Mouse (Mus musculus): Measurements from ENCODE around the gene Gpatch3.
A peak's percentile ranks its signal among the peaks of the same experiment; 100 is the strongest.

The Gpatch3 gene

GRCm38 (mm10) chr4:133592570-133592969 is 18.0 kb downstream of the Gpatch3 start:
- peak; percentile 71 for DNase-seq

DNA sequence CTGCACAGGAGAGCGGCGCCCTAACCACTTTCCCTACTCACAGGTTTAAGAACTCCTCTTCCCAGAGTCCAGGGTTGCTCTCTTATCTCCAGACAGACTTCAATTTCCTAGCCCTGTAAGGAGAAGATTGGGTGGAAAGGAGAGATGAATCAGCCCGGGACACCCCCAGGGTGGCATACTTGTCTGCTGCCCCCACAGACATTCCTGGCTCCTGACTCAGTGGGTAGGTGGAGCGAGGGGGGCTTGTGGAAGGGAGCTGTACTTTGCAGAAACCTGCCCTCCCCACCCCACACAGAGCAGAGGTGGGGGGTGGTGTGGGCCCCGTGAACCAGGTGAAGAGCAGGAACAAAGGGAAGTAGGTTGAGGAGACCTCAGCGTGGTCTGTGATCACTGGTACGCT is 21.0 kb downstream of the Gpatch3 start:
- DNase-seq, result no peak

- no peak for DNase-seq
These were observed 21.5 kb downstream of the Gpatch3 start for GRCm38 (mm10) chr4:133596084-133596483.

DNA sequence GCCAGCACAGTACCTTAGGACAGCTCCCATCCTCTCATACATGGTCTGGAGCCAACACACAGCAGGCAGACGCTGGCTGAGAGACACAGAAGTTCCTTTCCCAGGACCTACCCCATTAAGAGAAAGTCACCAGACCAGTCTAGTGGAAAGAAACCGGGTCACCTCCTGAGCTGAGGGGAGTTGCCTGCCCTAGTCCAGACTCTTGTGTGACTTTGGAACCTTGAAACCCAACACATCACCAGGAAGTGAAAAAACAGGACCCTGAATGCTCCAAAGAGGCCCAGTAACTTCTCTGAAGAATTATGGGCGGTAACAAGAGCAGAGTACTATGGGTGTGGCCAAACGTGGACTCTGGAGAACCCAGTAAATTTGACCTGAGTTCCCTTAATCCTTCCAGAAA is 24.1 kb downstream of the Gpatch3 start:
- no peak for DNase-seq

DNA sequence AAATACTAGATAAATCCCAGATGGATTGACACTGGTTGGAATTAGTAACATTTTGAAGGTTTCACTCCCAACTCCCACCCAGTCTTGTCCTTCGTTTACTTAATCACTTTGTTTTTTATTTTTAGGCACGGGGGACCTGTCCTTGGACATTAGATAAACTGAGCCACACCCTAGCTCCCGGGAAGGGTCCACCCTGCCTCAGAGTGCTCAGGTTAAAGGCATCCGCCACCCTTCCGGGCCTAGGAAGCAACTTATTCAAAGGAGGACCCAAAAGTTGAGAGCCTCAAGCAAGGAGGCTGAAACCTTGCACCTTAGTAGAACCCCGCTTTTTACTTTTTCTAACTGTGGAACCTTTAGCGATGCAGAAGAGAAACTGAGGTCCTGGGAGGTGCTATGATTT is 24.6 kb downstream of the Gpatch3 start:
- no peak for DNase-seq

DNA sequence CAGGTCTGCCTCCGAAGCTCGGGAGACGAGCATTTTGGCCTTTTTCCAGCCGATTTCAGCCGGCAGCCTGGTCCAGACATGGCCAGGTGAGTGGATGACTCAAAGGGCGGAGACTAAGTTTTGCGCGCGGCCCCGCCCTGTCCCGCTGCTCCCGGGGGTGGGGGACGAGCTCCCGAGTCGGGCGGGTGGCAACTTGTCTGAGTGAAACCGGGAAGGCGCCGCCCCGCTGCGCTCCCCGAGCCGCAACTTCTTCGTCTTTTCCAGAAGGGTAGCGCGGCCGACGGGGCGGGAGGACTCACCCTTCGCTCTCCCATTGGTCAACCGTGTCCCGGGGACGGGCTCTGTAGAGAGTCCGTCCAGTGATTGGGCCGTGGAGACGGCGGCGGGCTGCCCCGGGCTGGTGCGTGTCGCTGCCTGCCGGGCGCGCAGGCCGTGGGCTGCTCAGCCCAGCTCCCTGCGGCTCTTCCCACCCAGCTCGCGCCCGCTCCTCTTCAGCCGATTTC is 25.1 kb downstream of the Gpatch3 start:
- peak; percentile 64 for DNase-seq

DNA sequence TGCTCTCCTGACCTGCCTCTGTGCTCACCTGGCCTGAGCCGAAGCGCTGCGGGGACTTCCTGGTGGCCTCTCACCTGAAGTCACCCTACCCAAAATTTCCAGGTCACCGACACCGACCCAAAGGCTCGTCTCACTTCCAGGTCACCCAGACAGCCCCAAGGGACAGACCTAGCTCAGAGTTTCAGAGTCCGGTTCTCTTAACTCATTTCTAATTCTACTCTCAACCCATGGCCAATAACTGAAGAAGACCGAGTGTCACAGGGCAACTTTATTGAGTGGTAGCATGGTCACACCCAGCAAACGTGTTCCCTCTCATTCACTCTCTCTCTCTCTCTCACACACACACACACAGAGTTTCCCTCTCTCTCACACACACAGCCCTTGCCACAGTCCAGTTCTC is 25.8 kb downstream of the Gpatch3 start:
- no peak for DNase-seq

GRCm38 (mm10) chr4:133601721-133602218 is 27.2 kb downstream of the Gpatch3 start, which contains the start of gene Sfn:
Gene Sfn (minus strand): TSS chr4:133602168.
- DNase-seq, result peak; percentile 63

DNA sequence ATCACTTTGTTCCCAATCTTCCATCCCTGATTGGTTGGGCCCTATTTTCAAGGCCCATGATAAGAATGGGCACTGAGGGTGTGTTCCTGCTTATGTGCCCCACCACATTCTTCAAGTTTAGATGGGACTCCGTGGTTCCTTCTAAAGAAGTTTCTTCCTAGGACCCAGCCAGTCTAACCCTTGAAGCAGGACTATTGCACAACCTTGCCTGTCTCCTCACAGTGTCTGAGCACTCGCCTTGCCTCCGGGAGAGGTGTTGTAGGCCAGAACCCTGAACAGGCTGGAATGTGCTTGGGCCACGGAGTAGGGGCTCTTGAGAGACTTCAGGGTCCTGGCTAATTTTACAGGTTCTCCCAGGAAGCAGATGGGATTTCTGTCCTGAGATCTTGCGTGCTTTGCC is 28.5 kb downstream of the Gpatch3 start:
- DNase-seq, result no peak

- no peak for DNase-seq
These were observed 29.6 kb downstream of the Gpatch3 start for GRCm38 (mm10) chr4:133604175-133604574.

DNA sequence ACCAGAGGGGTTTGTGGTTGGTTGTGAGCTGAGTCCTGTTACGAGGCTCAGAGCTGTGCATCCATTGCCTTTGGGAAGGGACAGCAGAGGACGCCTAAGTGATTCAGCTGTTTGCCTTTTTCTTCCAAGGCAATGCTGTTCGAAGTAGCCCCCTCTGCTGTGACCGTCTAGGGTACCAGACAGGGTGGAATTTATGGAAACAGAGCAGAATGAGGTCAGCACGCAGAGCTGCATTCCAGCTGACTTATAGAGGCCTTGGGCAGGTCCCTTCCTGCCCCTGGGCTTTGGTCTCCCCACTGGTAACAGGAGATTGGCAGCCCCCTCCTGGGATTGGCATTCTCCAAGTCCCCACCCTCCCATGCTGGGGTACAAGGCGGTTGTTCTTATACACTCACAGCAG is 30.3 kb downstream of the Gpatch3 start:
- DNase-seq, result no peak

GRCm38 (mm10) chr4:133605330-133605729 is 30.8 kb downstream of the Gpatch3 start:
- DNase-seq, result no peak

GRCm38 (mm10) chr4:133607284-133607683 is 32.7 kb downstream of the Gpatch3 start:
- no peak for DNase-seq

GRCm38 (mm10) chr4:133609719-133610118 is 35.2 kb downstream of the Gpatch3 start:
- peak; percentile 81 for DNase-seq

DNA sequence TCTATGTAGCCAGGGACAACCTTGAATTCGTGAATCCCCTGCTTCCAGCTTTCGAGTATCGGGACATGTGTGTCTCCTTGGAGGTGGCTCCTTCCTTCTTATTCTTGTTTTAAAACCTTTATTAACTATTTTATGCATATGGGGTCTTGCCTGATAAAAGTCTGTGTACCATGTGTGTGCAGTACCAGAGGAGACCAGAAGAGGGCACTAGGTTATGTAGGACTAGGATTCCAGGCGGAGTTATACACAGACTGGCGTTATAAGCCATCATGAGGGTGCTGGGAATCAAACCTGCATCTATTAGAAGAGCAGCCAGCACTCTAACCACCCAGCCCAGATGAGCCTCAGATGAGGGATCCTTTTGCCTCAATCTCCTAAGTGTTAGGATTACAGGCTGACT is 37.3 kb downstream of the Gpatch3 start:
- no peak for DNase-seq

DNA sequence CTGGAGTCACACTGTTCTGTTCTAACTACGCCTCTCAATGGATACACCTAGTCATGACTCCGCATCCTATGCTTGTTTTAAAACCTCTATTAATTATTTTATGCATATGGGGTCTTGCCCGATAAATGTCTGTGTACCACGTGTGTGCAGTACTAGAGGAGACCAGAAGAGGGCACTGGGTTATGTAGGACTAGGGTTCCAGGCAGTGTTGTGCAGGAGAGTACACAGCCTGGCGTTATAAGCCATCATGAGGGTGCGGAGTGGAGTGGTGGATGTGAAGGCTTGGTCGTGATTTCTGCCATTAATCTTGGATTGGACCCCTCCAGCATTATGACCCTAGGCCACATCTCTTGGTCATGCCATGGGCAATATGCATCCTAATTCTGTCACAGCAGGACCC is 37.9 kb downstream of the Gpatch3 start:
- no peak for DNase-seq

DNA sequence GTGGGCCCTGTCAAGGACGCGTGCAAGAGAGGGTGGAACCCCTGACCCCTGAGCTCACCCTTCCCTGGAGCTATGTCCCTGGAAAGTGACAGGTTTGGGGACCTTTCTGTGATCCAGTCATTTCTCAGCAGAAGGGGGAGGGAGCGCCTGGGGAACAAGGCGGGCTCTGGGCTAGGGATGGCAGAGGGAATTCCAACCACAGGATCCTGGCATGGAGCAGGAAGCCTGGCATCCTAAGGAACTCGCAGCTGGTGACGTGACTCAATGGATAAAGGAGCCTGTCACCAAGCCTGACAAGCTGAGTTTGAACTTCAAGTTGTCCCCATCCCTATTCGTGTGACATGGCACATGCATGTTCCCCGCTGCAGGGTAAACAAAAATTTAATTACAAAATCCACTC is 38.5 kb downstream of the Gpatch3 start:
- no peak for DNase-seq

DNA sequence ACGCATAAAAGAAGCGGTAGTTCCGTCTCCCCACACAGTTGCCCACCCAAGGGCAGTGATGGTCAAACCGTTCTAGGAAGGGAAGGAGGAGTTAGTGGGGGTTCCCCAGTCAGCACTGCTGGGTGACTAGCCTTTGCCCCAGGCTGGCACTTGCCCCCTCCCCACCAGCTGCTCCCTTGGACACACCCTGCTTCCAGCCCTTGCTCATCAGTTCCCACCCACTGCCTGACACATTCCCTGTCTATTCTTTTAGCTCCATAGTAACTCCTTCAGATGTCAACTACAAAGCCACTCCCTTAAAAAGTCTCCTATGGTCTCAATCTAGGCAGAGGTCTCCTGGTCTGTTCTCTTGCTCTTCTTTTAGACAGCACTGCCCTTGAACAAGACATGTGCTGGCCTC is 39.3 kb downstream of the Gpatch3 start:
- DNase-seq, result no peak

DNA sequence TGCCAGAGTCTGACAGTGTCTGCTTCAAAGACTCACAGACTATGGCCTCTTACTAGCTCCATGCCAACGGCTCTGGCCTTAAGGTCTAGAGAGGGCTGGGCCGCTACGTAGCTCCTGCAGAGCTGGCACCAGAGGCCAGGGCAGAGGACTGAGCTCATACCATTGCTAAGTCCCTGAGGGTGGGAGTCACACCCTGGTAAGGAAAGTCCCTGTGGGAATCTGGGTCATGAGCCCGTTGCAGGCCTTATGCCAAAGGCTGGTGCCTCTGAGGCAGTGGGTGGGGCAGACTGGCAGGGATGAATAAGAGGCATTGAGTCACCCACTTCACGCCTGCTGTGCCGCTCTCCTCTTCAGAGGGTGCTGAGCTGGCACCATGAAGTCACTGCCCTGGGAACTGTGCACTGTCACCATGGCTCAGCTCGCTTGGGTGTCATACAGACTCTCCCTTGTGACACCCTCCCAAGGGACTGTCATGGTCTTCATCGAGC is 39.8 kb downstream of the Gpatch3 start:
- DNase-seq, result no peak

DNA sequence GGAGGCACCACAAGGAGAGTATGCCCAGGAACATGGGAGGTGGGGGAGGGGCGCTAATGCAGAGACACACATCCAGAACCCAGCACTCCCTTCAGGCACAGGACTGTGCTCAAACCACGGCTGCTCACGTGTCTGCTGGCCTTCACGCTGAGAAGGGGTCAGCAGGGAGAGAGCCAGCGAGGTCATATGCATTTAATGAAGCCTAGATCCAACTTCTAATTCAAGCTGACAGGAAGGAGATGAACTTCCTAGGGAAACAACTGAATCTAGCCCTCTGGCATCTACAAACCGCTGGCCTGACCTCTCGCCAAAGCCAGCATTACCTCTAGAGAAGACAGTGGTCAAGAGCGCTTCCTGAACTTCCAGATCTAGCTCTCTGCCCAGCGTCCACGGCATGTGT is 40.9 kb downstream of the Gpatch3 start:
- DNase-seq, result no peak

DNA sequence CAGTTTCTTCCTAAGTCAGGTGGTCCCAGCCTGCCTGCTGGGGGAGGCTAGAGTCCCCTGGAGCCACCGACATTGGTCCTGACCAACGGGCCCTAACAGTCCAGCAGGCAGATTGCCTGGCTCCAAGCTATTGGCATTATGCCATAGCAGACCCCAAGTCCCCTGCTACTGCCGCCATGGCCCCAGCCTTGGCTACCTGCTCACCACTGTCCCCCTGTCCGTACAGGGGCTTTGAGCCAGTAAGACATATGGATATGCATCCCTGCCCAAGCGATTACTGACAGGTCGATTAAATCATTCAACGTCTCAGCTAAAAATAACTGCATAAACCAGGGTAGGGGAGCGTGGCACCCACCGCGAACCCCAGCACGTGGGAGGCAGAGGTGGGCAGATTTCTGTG is 43.4 kb downstream of the Gpatch3 start:
- no peak for DNase-seq

DNA sequence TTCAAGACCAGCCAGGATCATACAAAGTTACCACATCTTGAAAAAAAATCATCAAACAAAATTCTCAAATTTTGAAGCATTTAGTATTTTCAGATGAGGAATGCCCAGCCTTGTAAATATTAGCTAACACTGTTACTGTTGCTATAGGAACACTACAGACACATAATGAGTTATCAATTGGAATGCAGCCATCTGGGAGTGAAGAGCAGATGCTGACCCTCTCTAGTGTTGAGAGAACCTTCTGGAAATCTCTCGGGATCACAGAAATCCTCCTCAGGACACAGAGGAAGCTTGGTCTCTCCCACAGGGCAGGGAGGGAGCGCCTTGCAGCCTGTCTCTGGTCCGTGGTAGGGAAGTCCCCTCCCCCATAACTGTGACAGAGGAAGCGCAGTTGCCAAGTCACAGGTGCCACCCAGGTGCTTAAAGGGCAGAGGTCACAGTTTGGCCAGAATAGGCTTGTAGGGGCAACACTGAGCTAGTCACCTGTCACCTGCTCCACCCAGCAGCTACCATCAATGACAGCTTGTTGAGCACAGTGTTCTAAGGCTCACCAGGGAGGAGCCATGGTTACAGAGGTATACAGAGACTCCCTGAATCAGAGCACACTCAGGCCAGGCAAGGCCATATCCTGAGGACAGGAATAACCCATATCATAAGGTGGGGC is 45.1 kb downstream of the Gpatch3 start:
- DNase-seq, result no peak

DNA sequence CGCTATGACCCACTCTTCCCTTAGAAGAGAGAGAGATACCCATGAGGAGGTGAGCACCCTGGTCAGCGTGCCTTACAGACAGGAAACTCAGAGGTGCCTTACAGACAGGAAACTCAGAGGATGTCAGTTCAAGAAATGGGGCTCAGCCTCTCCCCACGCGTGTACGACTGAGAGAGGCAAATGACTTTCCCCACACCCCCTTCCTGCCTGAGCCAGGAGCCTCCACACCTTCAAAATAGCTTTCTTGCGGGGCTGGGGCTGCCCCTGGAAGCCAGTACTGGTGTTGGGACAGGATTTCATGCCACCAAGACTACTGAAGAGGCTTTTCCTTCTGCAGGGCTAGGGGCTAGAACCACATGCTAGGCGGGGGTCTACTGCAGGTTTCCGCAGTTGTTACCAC is 46.1 kb downstream of the Gpatch3 start:
- peak; percentile 46 for DNase-seq

- peak; percentile 58 for DNase-seq
These were observed 47.7 kb downstream of the Gpatch3 start for GRCm38 (mm10) chr4:133622161-133622695.

DNA sequence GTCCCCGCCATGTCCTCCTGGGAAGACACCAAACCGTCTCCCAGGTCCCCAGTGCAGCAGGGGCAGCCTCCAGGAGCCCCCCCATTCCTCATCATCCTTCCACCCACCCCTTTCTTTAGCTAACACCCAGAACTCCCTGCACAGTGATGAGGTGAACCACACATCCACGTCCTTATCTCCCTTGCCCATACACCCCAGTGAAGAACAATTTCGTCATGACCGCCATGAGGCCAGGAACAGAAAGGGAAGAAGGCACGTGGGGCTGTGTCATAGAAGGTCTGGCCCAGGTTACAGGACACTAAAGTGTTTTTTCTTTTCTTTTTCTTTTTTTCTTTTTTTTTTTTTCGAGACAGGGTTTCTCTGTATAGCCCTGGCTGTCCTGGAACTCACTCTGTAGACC is 50.3 kb downstream of the Gpatch3 start:
- no peak for DNase-seq

Data from thymus, postnatal 25 days (tissue).